Mouse (Mus musculus) small intestine, adult 2 months (tissue): ENCODE measurements at regions not wholly inside any gene's neighbourhood (a gene's known extent, or its start where the extent isn't known, plus 50 kb on each side); places are given as distances from the start of the nearest gene placed in this dataset.
A peak's percentile ranks its signal among the peaks of the same experiment; 100 is the strongest.

Experiments
- H3K27ac ChIP-seq: fragments of 200-500 bp; 2 replicates; pipeline ENCODE4 v1.5.1; 2012; ENCODE audit warnings: low read depth, low read length, control low read depth, inconsistent platforms; ENCODE audit not compliant: insufficient read depth
- H3K27me3 ChIP-seq: fragments of 200-500 bp; 2 replicates; pipeline ENCODE4 v1.6.1; 2012; ENCODE audit warnings: mild to moderate bottlenecking, moderate library complexity, low read length, inconsistent platforms; ENCODE audit not compliant: control insufficient read depth, insufficient read depth
- H3K36me3 ChIP-seq: fragments of 200-500 bp; 2 replicates; pipeline ENCODE4 v1.6.1; 2012; ENCODE audit warnings: mild to moderate bottlenecking, low read length, control low read depth, inconsistent platforms; ENCODE audit not compliant: control insufficient read depth, insufficient read depth
- H3K4me1 ChIP-seq: fragments of 200-500 bp; 2 replicates; pipeline ENCODE4 v1.6.1; 2012; ENCODE audit warnings: low read length, inconsistent platforms, mixed read lengths; ENCODE audit not compliant: control insufficient read depth, insufficient read depth, insufficient read length
- H3K4me3 ChIP-seq: fragments of 200-500 bp; 2 replicates; pipeline ENCODE4 v1.5.1; 2012; ENCODE audit warnings: low read depth, mild to moderate bottlenecking, control low read depth, inconsistent platforms, low read length, moderate library complexity
- CTCF ChIP-seq: fragments of 200-500 bp; IDR thresholded peaks from 2 replicates; pipeline ENCODE4 v1.5.1; 2012; ENCODE audit warnings: low read depth, mild to moderate bottlenecking, control low read depth, inconsistent platforms, low read length, moderate library complexity, mixed read lengths; ENCODE audit not compliant: insufficient replicate concordance, insufficient read length; ENCODE audit errors: extremely low read depth
- POLR2A ChIP-seq: fragments of 200-500 bp; IDR thresholded peaks from 2 replicates; pipeline ENCODE4 v1.6.1; 2012; ENCODE audit warnings: low read depth, mild to moderate bottlenecking, control low read depth, inconsistent platforms, low read length, moderate library complexity
- WGBS: fragments of 180-500 bp; shearing (Covaris S2); methylation state at CpG from one replicate; pipeline ENCODE4 v1.1.7; 2018; 5-methylcytosine and 5-hydroxymethylcytosine counted together

- H3K27me3 ChIP-seq: no peaks in the 10 kb centered on the region
- WGBS: 26% methylated on average over 5 of the region's 5 CpGs
- H3K4me3 ChIP-seq: no peak overlapping the region
- no peaks in the 10 kb centered on the region for H3K36me3 ChIP-seq
- TF ChIP-seq CTCF (no peak), POLR2A (no peak)
- H3K27ac ChIP-seq: peak overlapping the region; percentile 26; the same call in 1 of the 2 replicates
- peaks cover 12% of the 10 kb centered on the region; the same call in 1 of the 2 replicates for H3K4me1 ChIP-seq
These were observed 91.2 kb upstream of the Arhgap32 start for GRCm38 (mm10) chr9:32024767-32025166.

GRCm38 (mm10) chr9:32027962-32028361, 88.0 kb upstream of the Arhgap32 start:
- 37% methylated on average over 8 of the region's 8 CpGs for WGBS
- Histone ChIP-seq H3K27ac (no peak overlapping the region), H3K4me3 (no peak overlapping the region), H3K4me1 (peaks cover 3% of the 10 kb centered on the region), H3K27me3 (no peaks in the 10 kb centered on the region), H3K36me3 (no peaks in the 10 kb centered on the region)
- TF ChIP-seq CTCF (no peak), POLR2A (no peak)

- Histone ChIP-seq H3K36me3 (no peaks in the 10 kb centered on the region), H3K4me1 (peaks cover 3% of the 10 kb centered on the region), H3K27me3 (no peaks in the 10 kb centered on the region), H3K4me3 (no peak overlapping the region), H3K27ac (no peak overlapping the region)
- 88% methylated on average over 1 of the region's 1 CpGs for WGBS
- TF ChIP-seq POLR2A (no peak), CTCF (no peak)
These were observed 86.9 kb upstream of the Arhgap32 start for GRCm38 (mm10) chr9:32029001-32029400.

GRCm38 (mm10) chr9:32029786-32030185, 86.2 kb upstream of the Arhgap32 start:
- Histone ChIP-seq H3K27ac (no peak overlapping the region), H3K4me1 (peaks cover 3% of the 10 kb centered on the region), H3K36me3 (no peaks in the 10 kb centered on the region), H3K4me3 (no peak overlapping the region), H3K27me3 (no peaks in the 10 kb centered on the region)
- no peak for TF ChIP-seq POLR2A
- no peak for TF ChIP-seq CTCF
- 74% methylated on average over 2 of the region's 2 CpGs for WGBS

- Histone ChIP-seq H3K27ac (no peak overlapping the region), H3K4me1 (no peaks in the 10 kb centered on the region; the same call in 1 of the 2 replicates), H3K27me3 (no peaks in the 10 kb centered on the region), H3K4me3 (no peak overlapping the region), H3K36me3 (no peaks in the 10 kb centered on the region)
- no peak for TF ChIP-seq CTCF
- no peak for TF ChIP-seq POLR2A
- 93% methylated on average over 7 of the region's 7 CpGs for WGBS
These were observed 85.7 kb upstream of the Arhgap32 start for GRCm38 (mm10) chr9:32030203-32030602.

GRCm38 (mm10) chr9:32031950-32032453, 83.9 kb upstream of the Arhgap32 start:
- TF ChIP-seq POLR2A (peak; percentile 53), CTCF (no peak)
- no peaks in the 10 kb centered on the region for H3K27me3 ChIP-seq
- H3K36me3 ChIP-seq: no peaks in the 10 kb centered on the region
- no peaks in the 10 kb centered on the region; the same call in 1 of the 2 replicates for H3K4me1 ChIP-seq
- WGBS: 1% methylated on average over 60 of the region's 64 CpGs
- no peak overlapping the region for H3K27ac ChIP-seq
- peak overlapping the region; percentile 76 for H3K4me3 ChIP-seq

GRCm38 (mm10) chr9:32032521-32033185, 83.3 kb upstream of the Arhgap32 start:
- no peak for TF ChIP-seq POLR2A
- TF ChIP-seq CTCF: no peak
- peak overlapping the region; percentile 76 for H3K4me3 ChIP-seq
- no peak overlapping the region for H3K27ac ChIP-seq
- WGBS: 2% methylated on average over 90 of the region's 94 CpGs
- H3K4me1 ChIP-seq: no peaks in the 10 kb centered on the region; the same call in 1 of the 2 replicates
- H3K36me3 ChIP-seq: no peaks in the 10 kb centered on the region
- H3K27me3 ChIP-seq: no peaks in the 10 kb centered on the region
